Mouse (Mus musculus): ENCODE data around the gene Dhx9. TPM values are rescaled to one million over a fixed set of nuclear protein-coding genes. Genes with fewer than 3 reads are reported as not detected.
"Not testable (repeated sequence)": the region's sequence is repeated elsewhere in the genome, so short reads cannot be mapped to it uniquely, and the experiment has no call there.

The Dhx9 gene
- polyA plus RNA-seq (2017; shearing (Covaris generic)) = 10 to 100 TPM; 23.3 to 28.5 TPM

GRCm38 (mm10) chr1:153487500-153487879 lies at the start of gene Dhx9:
Gene Dhx9, minus strand, starts transcription at chr1:153487660.
- ATAC-seq = peak; percentile 78

GRCm38 (mm10) chr1:153535611-153536010 lies 48.2 kb upstream of the Dhx9 start:
- ATAC-seq = no peak

GRCm38 (mm10) chr1:153532896-153533295 lies 45.4 kb upstream of the Dhx9 start:
- ATAC-seq = not testable (repeated sequence)

GRCm38 (mm10) chr1:153532234-153532841 lies 44.9 kb upstream of the Dhx9 start:
- no peak for ATAC-seq

- ATAC-seq = no peak
Observed at GRCm38 (mm10) chr1:153531677-153532233, 44.3 kb upstream of the Dhx9 start.

- no peak for ATAC-seq
Observed at GRCm38 (mm10) chr1:153522116-153522515, 34.7 kb upstream of the Dhx9 start.

GRCm38 (mm10) chr1:153515368-153515767 lies 27.9 kb upstream of the Dhx9 start:
- no peak for ATAC-seq

GRCm38 (mm10) chr1:153510330-153511009 lies 23.0 kb upstream of the Dhx9 start:
- ATAC-seq = no peak

GRCm38 (mm10) chr1:153509569-153509968 lies 22.1 kb upstream of the Dhx9 start:
- ATAC-seq = not testable (repeated sequence)

- ATAC-seq = no peak
Observed at GRCm38 (mm10) chr1:153509012-153509411, 21.6 kb upstream of the Dhx9 start.

GRCm38 (mm10) chr1:153506266-153506665 lies 18.8 kb upstream of the Dhx9 start:
- no peak for ATAC-seq

- ATAC-seq = no peak
Observed at GRCm38 (mm10) chr1:153501644-153502321, 14.3 kb upstream of the Dhx9 start.

- ATAC-seq = no peak
Observed at GRCm38 (mm10) chr1:153500030-153500429, 12.6 kb upstream of the Dhx9 start.

- ATAC-seq = no peak
Observed at GRCm38 (mm10) chr1:153496030-153496429, 8.6 kb upstream of the Dhx9 start.

- no peak for ATAC-seq
Observed at GRCm38 (mm10) chr1:153493931-153494330, 6.5 kb upstream of the Dhx9 start.

- no peak for ATAC-seq
Observed at GRCm38 (mm10) chr1:153493338-153493737, 5.9 kb upstream of the Dhx9 start.

GRCm38 (mm10) chr1:153491822-153492221 lies 4.4 kb upstream of the Dhx9 start:
- no peak for ATAC-seq

- ATAC-seq = no peak
Observed at GRCm38 (mm10) chr1:153491345-153491744, 3.9 kb upstream of the Dhx9 start.

- no peak for ATAC-seq
Observed at GRCm38 (mm10) chr1:153489963-153490362, 2.5 kb upstream of the Dhx9 start.

- ATAC-seq = no peak
Observed at GRCm38 (mm10) chr1:153489540-153489939, 2.1 kb upstream of the Dhx9 start.

- ATAC-seq = no peak
Observed at GRCm38 (mm10) chr1:153489132-153489531, 1.7 kb upstream of the Dhx9 start.

- peak; percentile 73 for ATAC-seq
Observed at GRCm38 (mm10) chr1:153486767-153487499, 527 bp downstream of the Dhx9 start.

GRCm38 (mm10) chr1:153486120-153486519 lies 1.3 kb downstream of the Dhx9 start:
- ATAC-seq = not testable (repeated sequence)
